Mouse (Mus musculus) left cerebral cortex, postnatal 14 days (tissue): ENCODE measurements around the gene Naalad2. TPM values are rescaled to one million over a fixed set of nuclear protein-coding genes. Genes with fewer than 3 reads are reported as not detected.
"Not testable (repeated sequence)": the region's sequence is repeated elsewhere in the genome, so short reads cannot be mapped to it uniquely, and the experiment has no call there.

Source experiments
- DNase-seq, 2 experiments: peaks; one replicate each; pipeline ENCODE4 v3.0.0; 2021 to 2022; ENCODE audit warnings: low spot score in 2 of 2, mixed read lengths in 1 of 2
- intact Hi-C: fragments of 180-260 bp; cut with DNase I; formaldehyde crosslinking; loops from one replicate; pipeline ENCODE4 v1.15.1; 2025
- long read RNA-seq, 2 experiments: library from polyadenylated mRNA; stranded (forward); transcript quantifications; one replicate each; pipeline ENCODE4 v2.0.0; 2021
- total RNA-seq, 2 experiments: library from RNA; stranded (reverse); gene quantifications; 2 replicates each; pipeline ENCODE4 v1.2.3; 2021

Gene Naalad2
- total RNA-seq: 1 to 10 TPM; 1.2 to 1.3 TPM
- long read RNA-seq, experiment 1: 0 reads
- long read RNA-seq, experiment 2: 0 reads

DNA sequence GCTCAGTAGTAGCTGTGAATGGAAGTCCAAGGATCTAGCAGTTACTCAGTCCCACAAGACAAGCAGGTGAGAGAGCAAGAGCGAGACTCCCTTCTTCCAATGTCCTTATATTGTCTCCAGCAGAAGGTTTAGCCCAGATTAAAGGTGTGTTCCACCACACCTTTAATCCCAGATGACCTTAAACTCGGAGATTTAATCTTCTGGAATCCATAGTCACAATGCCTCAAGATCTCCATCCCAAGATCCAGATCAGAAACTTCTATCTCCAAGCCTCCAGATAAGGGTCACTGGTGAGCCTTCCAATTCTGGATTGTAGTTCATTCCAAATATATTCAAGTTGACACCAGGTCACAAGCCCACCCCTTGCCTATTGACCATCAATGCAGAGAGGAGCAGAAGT is at the start of gene Naalad2:
Gene Naalad2, minus strand, starts transcription at position 101 of the 400 bp plus-strand sequence.
- DNase-seq, intact Hi-C loops: not testable (repeated sequence)

DNA sequence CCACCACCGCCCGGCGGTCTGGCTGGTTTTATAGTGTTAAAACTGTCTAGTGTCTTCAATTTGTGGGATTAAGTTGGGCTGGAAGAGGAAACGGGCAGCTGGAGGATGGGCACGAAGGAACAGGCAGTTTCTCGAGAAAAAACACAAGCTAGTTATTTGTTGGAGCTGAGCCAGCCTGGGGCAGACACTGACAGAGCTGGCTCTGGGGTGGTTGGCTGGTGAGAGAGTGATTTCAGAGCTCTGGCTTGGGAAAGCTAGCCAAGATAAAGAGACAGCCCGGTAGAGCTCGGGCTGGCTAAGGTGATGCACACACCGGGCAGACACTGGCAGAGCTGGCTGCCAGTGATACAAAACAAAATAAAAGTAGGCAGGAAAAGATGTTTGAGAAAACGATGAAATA is 28.9 kb upstream of the Naalad2 start:
- intact Hi-C loops: no loop called here

DNA sequence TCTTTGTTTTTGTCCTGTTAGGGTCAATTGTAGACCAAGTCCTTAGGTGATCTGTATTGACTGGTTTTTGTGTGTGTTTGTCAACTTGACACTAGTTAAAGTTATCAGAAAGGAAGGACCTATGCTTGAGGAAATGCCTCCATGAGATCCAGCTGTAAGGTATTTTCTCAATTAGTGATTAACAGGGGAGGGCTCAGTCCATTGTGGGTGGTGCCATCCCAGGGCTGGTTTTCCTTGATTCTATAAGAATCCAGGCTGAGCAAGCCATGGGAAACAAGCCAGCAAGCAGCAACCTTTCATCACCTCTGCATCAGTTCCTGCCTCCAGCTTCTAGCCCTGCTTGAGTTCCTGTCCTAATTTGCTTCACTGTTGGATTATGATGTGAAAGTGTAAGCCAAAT is 27.6 kb upstream of the Naalad2 start, which contains the start of gene Mbd3l2:
Gene Mbd3l2, plus strand, starts transcription at position 301 of the 400 bp plus-strand sequence.
- intact Hi-C loops: no loop called here

More for the DNA sequence above, 28.9 kb upstream of the Naalad2 start:
- peak; percentile 4 to 22 for DNase-seq

DNA sequence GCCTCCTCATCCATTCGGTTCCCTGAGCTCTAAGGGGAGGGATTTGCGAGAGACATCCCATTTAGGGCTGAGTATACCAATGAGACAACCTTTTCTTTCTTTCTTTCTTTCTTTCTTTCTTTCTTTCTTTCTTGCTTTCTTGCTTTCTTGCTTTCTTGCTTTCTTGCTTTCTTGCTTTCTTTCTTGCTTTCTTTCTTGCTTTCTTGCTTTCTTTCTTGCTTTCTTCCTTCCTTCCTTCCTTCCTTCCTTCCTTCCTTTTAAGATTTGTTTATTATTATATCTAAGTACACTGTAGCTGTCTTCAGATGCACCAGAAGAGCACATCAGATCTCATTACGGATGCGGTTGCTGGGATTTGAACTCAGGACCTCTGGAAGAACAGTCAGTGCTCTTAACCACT is 9.6 kb upstream of the Naalad2 start:
- intact Hi-C loops, DNase-seq: not testable (repeated sequence)

More for the DNA sequence above, 27.6 kb upstream of the Naalad2 start, which contains the start of gene Mbd3l2:
- no peak for DNase-seq

DNA sequence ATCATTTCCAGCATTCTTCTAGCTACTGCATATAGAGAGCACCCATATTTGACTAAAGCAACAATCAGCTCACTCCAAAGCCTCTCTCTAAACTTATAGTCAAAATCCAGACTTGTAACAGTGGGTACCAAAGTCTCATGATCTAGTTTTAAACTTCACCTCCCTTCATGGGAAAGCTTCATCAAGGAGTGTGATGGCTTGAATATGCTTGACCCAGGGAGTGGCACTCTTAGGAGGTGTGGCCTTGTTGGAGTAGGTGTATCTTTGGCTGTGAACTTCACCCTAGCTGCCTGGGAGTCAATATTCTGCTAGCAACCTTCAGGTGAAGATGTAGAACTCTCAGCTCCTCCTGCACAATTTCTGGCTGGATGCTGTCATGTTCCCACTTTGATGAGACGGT is 1.3 kb upstream of the Naalad2 start, which contains the start of gene Ubtfl1:
Gene Ubtfl1, plus strand, starts transcription at position 301 of the 400 bp plus-strand sequence.
- DNase-seq: no peak
- intact Hi-C loops: no loop called here

DNA sequence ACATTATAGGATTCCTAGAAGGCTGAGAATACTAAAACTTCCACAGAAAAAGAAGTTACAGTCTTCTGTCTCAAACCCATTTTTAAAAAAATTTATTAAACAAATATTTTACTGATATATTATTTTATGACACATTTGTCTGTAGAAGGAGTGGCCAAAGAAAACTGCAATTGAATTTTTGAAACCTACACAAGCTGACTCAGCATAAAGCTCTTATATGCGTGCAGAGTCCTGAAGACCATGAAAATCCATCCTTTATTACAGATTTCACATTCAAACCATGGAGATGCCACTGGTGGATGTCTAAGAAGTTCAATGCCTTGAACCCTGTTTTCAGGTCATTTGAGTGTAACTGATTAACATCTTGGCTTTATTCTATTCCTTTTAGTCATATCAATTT is 3.2 kb downstream of the Naalad2 start:
- intact Hi-C loops: no loop called here
- DNase-seq: no peak

DNA sequence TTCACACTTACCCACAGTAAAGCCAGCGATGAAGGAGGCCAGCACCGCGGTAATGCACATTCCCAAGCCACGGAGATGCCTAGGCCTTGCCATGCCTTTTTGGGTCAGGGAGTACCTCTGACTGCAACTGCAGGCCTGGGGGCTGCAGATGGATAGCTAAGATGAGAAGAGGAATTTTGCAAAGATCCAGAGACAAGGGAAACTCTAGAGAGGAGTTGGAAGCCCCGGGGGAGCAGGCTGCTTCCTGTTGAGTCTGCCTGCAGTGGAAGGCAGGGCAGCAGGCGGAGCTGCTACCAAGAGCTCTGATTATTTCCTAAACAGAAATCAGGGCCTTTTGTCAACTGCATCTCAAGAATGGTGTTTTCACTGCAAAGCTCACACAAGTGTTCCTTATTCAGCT is 17.0 kb downstream of the Naalad2 start:
- intact Hi-C loops: no loop called here
- no peak for DNase-seq

DNA sequence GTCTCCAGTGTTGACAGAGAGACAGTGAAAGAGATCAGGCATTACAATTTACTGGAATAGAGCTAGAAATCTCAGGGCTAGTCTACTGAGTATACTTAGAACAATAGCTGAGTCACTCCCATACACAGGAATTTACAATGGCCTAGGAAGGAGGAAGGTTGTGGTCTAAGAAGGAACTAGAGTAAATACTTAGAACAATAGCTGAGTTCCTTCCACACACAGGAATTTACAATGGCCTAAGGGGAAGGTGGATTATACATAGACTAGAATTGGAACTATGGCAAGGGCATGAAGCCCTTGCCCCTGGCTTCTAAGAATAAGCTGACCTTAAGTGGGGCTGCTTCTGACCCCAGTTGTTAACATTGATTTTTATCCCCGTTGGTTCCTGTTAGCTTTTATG is 29.8 kb downstream of the Naalad2 start:
- intact Hi-C loops, DNase-seq: not testable (repeated sequence)

DNA sequence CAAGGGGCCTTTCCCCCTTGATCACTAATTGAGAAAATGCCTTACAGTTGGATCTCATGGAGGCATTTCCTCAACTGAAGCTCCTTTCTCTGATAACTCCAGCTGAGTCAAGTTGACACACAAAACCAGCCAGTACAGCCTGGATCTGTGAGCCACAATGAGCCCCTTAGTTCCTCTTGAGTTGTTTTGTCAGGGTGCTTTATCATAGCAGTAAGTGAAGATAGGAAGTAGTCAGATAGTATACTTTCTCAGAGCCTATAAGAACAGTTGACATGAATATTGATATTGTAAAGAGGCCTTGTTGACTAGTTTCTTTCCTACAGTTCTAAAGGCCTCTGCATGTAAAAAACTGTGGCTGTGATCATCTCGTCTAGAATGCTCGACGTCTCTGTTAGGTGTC is 82.8 kb downstream of the Naalad2 start:
- intact Hi-C loops: no loop called here

DNA sequence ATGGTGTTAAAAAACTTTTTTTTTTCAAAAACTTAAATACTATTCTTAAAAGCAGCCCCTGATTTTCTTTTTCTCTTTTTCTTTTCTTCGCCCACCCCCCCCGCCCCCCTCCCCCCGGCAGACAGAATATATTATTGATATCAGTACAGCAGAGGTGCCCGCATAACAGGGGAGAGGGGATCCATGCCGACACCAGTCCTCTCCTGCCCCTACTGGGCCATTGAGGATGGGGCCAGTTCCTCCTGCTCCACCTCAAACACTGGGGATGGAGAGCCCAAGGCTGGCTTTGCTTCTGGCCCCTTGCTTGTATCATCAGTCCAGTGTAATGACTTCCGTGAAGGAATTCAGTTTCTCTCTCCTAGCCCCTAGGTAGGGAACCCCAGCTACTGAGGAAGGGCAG is 104.5 kb downstream of the Naalad2 start:
- DNase-seq: no peak
- intact Hi-C loops: no loop called here

More for the DNA sequence above, 82.8 kb downstream of the Naalad2 start:
- DNase-seq: no peak

DNA sequence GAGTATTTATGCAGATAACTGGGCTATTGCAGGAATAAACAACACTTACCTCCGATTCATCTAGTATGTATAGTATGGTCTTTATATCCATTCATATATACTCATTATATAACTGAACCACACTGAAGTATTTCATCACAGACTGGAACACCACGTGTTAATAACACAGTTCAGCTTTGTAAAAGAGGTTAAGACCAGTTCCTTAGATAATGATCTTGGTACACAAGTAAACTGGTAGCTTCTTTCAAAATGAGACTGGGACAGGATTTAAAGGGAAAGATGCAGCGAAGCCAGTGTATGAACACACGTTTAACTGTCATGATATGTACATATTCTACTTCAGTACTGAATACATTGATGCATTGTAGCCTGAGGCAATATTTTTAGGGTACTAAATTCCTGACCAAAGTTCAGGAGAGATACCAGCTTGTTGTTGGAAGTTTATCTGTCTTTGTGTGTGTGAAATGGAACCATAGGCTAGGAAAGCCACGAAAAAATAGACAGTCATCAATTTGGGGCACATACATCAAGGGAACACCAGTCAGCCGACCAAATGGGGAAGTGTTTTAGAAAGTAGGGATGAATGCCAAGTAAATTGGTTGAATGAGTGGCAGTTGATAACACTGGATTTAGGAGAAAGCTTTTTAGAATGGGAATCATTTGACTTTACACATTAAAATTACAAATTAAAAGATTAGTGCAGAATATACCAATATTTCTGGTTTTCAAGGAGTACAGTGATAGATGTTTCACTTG is 109.6 kb downstream of the Naalad2 start:
- intact Hi-C loops: no loop called here
- no peak for DNase-seq

DNA sequence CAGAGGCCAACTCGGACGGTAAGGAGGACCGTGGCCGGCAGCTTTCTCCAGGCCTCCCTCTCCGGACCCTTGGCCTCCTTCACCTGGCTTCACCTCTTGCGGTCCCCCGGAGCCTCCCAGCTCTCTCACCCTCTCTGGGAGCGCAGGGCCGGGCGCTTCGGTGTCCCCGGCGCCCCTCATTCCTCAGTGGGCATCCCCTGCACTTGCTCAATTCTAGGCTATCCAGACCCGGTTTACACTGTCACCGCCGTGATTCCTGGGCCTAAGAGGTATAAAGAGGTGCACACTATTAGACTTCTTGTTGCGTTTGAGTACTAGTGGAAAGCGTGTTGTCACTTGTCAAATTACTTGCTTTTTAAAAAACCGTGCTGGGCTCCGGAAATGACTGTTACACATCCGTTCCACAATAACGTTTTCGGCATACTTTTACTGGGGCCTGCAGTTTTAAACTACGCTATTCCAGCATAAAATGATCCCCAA is 110.3 kb downstream of the Naalad2 start:
- intact Hi-C loops: no loop called here

DNA sequence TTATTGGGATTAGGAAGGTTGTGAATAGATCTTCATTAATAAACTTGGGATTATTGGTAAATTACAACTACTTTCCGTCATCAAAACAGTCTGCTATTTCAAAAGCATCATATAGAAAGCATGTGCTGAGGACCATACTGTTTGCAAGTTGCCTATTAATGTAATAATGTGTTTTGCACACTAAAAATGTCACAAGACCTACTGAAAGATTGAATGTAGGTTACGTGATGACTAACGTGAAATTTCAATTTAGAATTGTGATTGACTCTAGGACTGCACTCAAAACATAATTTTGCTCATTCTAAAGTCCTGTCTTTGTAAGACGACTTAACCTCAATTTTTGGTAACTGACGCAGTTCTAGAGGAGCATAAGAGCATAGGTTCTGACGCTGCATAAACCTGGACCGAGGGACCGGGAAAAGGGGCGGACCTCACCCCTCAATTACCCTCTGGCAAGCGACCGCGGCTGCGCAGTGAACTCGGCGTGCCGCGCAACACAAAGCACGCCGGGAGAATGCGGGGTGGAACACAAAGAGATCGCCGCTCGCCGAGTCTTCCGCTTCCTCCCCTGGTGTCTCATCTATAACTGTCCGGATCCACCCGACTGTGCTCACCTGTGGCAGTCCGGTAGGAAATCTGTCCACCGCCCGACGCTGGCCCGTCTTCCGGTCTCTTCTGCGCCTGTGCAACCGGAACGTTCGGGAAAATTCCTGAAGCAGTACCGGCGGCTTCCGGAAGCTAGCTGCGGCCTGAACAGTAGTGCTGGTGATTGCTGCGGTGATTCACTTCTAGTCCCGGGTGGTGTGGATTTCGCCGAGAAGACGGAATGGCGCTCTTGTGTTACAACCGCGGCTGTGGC is 111.0 kb downstream of the Naalad2 start, which contains the start of gene Chordc1:
Gene Chordc1, plus strand, starts transcription at position 555 of the 859 bp plus-strand sequence.
- intact Hi-C loops: no loop called here
- peak; percentile 96 to 97 for DNase-seq

More for the DNA sequence above, 110.3 kb downstream of the Naalad2 start:
- DNase-seq: no peak

DNA sequence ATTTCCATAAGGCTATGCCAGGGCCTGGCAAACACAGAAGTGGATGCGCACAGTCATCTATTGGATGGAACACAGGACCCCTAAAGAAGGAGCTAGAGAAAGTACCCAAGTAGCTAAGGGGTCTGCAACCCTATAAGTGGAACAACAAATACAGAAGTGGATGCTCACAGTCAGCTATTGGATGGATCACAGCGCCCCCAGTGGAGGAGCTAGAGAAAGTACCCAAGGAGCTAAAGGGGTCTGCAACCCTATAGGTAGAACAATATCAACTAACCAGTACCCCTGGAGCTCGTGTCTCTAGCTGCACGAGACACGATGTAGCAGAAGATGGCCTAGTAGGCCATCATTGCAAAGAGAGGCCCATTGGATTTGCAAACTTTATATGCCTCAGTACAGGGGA is 124.1 kb downstream of the Naalad2 start:
- DNase-seq, intact Hi-C loops: not testable (repeated sequence)

DNA sequence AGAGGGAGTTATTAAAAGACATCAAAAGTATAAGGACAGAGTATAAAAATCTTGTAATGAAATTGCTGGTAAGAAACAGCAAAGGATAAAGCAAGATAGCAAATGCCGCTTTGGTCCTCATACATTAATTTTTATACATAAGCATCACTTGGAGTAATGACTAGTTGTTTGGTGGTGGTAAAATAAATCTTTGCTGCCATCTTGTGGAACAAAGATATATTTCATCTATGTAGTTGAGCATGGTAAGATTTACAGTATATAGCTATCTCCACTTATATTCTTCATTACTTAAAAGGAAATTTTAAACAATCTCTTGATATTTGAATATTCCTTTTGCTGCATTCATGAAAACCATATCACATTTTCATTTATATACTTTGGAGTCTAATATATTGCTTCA is 125.3 kb downstream of the Naalad2 start:
- intact Hi-C loops: no loop called here
- peak in 1 of 2 experiments; percentile 56 for DNase-seq

DNA sequence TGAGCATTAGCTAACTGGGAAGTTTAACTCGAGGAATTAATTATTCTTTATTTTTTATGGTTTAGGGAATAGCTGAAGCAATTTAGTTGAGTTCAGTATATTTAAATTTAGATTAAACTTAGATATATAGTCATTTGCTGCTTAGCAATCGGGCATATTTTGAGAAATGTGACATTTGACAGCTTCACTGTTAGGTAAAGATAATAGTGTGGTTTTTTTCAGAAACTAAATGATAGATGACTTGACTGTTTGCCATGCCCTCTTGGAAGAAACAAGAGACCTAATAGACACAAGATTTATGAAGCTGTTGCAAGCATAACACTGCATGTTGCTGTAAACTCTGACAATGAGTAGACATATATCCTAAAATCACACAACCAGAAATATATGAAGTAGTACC is 126.0 kb downstream of the Naalad2 start:
- no peak for DNase-seq
- intact Hi-C loops: no loop called here

DNA sequence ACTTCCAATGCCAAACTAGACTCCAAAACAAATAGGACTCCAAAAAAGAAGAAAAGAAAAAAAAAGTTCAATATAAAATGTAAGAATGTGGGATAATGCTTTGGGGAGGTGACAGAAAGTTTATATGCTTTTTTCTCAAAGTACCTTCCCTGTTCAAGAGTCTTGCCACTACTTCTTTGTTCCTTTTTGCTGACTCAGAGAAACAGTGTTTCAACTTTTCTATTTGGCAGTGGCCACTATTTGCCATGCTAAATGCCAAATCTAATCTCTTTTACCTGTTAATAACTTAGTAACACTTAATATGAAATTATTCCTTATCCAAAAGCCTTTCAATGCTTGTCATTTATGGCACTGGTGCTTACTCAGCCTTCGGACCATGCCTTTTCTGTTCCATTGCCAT is 126.9 kb downstream of the Naalad2 start:
- intact Hi-C loops: no loop called here
- no peak for DNase-seq
